Mouse (Mus musculus) spleen, adult 2 months (tissue): ENCODE data around the gene Exoc6b.

Source experiments
- CTCF ChIP-seq: fragments of 200-500 bp; IDR thresholded peaks from 2 replicates; pipeline ENCODE4 v1.5.1; 2011; ENCODE audit warnings: mild to moderate bottlenecking, inconsistent platforms; ENCODE audit not compliant: insufficient read depth, insufficient read length, insufficient replicate concordance; ENCODE audit errors: extremely low read depth
- POLR2A ChIP-seq: fragments of 200-500 bp; IDR thresholded peaks from 2 replicates; pipeline ENCODE4 v1.6.1; 2011; ENCODE audit warnings: low read depth, low read length, inconsistent platforms

- TF ChIP-seq CTCF (no peak), POLR2A (no peak)
Measured at GRCm38 (mm10) chr6:84699579-84699978, 369.7 kb downstream of the Exoc6b start.
